Mouse (Mus musculus): Measurements from ENCODE around the gene Fggy.

- no peak for TF ChIP-seq CTCF (IDR thresholded peaks at IDR 0.05; ENCODE audit: low read depth, low read length)
- no peak for TF ChIP-seq POLR2A (IDR thresholded peaks at IDR 0.05; ENCODE audit: insufficient read depth, low read length)
- no peak for TF ChIP-seq EP300 (IDR thresholded peaks at IDR 0.05; ENCODE audit: insufficient read depth, low read depth, low read length)
These were observed 376.6 kb downstream of the Fggy start for GRCm38 (mm10) chr4:95933801-95934356.

All from ES-Bruce4 (cell line).